Mouse (Mus musculus) induced T-regulatory cell, adult 2 months (primary cell): Measurements from ENCODE around the gene Nptx1.

ENCODE experiments used
- DNase-seq: peaks from one replicate; pipeline ENCODE4 v3.0.0-alpha.2; 2012; ENCODE audit warnings: low read depth

Nptx1 gene

GRCm38 (mm10) chr11:119522779-119523178 lies 24.8 kb downstream of the Nptx1 start:
- no peak for DNase-seq

GRCm38 (mm10) chr11:119521920-119522710 lies 25.4 kb downstream of the Nptx1 start:
- DNase-seq = no peak

GRCm38 (mm10) chr11:119520713-119521063 lies 26.9 kb downstream of the Nptx1 start:
- DNase-seq = no peak

DNA sequence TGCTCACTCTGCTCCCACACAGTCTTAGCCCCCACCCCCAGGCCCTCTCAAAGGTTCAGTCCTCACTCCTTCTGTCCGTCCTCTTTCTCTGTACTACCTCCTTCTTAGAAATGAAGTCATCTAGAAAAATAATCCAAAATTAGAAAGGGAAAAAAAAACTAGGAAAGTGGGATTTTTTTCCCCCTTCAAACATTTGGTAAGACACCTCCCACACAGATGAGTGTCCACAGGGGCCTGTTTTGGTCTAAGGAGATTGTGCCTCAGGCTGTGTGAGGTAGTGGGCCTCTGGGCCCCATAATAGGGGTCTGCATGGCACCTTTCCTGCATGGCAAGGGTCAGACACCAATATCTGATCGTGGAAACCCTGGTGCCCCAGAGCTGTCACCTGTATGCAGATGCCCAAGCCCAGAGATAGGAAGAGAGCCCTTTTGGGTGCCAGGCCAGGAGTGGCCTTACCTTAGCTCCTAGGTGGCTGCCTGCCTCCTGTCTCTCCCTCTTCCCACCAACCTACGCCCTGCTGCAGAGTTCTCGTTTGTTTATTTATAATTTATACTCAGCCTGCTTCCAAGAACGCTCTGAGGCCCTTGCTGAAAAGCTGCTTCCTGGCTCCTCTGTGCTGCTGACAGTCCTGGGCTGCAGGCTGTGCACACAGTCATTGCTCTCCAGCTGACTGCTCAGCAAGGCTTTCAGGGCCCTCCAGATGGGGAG lies 27.4 kb downstream of the Nptx1 start:
- DNase-seq = no peak

GRCm38 (mm10) chr11:119519387-119519786 lies 28.2 kb downstream of the Nptx1 start:
- no peak for DNase-seq

GRCm38 (mm10) chr11:119516677-119517361 lies 30.7 kb downstream of the Nptx1 start:
- DNase-seq = no peak

GRCm38 (mm10) chr11:119515823-119516676 lies 31.5 kb downstream of the Nptx1 start:
- no peak for DNase-seq

DNA sequence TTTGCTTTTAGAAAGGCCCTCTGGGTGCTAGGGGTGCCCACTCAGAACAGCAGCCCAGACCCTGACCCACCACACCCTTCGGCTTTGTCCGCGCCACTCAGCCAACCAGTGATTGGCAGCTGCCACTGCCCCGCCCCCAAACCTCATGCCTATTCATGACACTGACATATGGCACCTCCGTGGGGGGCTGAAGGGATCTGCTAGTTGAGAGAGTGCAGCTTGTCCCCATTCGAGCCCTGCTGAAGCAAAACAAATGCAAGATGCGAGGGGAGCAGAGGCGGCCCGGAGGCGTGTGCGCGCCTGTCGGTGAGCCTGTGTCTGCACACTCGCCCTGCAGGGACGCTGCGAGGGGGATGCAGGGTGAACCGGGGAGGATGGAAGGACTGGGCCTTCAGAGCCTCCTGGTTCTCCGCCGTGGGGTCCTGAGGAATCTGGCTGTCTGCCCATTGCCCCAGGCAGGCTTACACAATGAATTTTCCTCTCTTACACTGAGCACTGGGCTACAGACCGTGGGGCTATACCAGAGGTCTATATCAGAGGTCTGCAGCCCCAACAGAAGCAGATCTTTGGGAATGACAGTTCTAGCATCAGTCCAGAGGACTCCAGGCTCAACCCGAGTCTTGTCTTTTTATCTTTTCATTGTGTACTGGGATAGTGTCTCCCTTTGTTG lies 32.5 kb downstream of the Nptx1 start:
- DNase-seq = no peak

- DNase-seq = no peak
Measured at GRCm38 (mm10) chr11:119514108-119514860, 33.3 kb downstream of the Nptx1 start.

- no peak for DNase-seq
Measured at GRCm38 (mm10) chr11:119513038-119513659, 34.4 kb downstream of the Nptx1 start.

DNA sequence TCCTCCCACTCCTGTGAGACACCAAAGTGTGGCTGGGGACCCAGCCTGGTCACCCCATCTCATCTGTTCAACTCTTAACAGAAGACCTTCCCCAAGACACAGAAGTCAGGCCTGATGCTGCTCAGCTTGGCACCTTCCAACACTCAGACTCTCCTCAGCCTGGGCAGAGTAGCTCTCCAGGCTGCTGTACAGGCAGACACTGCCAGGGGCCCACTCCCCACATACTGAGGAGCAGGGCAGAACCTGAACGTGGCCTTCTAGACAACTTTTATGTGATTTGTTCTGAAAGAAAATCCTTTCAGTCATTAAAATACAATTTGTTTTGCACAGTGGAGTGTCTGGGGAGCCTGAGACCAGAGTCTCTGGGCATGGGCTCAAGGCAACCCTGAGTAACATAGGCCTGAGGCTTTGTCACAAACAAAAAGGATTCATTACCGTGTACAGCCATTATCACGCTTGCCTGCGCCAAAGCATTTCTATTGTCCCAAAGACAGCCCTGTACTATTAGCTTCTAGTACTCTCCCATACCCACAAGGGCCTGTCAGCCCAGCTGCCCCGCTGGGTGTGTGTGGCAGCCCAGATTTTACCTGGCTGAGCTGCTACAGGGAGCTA lies 38.3 kb downstream of the Nptx1 start:
- no peak for DNase-seq

- no peak for DNase-seq
Measured at GRCm38 (mm10) chr11:119507772-119508171, 39.8 kb downstream of the Nptx1 start.

DNA sequence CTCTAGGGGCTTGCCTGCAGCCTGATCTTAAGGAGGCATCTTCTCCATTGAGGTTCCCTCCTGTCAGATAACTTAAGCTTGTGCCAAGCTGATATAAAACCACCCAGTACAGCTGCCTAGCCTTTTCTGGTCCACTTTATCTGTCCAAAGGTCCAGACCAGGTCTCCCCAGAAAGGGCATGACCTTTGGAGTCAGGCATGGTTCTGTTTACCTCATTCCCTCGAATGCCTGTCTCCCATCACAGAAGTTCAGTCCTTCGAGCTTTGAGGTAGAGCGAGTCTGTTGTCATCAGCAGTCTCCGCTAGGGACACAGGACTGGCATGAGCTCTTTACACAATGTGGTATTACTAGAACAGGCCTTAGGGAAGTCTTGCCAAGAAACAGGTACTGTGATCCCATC lies 41.2 kb downstream of the Nptx1 start:
- no peak for DNase-seq

GRCm38 (mm10) chr11:119503675-119504074 lies 43.9 kb downstream of the Nptx1 start:
- peak; percentile 70 for DNase-seq

GRCm38 (mm10) chr11:119500011-119500410 lies 47.5 kb downstream of the Nptx1 start:
- DNase-seq = no peak

- no peak for DNase-seq
Measured at GRCm38 (mm10) chr11:119499297-119499696, 48.3 kb downstream of the Nptx1 start.

- DNase-seq = no peak
Measured at GRCm38 (mm10) chr11:119497451-119497850, 50.1 kb downstream of the Nptx1 start.

DNA sequence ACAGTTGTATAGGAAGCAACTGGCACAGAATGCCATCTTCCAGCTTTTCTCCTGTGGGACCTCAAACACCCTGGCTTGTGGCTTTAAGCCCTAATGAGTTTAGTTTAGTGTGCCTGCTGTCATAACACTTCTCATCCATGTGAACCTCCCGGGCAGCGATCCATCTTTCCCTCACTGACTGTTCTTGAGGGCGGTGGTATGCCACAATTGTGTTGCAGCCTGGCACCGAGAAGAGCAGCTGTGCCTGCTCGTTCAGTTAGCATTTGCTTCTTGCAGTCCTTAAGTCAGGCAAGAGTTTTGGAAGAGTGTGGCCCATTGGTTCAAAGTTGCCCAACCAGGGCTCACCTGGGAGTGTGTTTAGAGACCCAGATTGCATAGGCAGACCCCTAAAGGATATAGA lies 51.4 kb downstream of the Nptx1 start:
- DNase-seq = no peak

GRCm38 (mm10) chr11:119493516-119493915 lies 54.0 kb downstream of the Nptx1 start:
- no peak for DNase-seq

DNA sequence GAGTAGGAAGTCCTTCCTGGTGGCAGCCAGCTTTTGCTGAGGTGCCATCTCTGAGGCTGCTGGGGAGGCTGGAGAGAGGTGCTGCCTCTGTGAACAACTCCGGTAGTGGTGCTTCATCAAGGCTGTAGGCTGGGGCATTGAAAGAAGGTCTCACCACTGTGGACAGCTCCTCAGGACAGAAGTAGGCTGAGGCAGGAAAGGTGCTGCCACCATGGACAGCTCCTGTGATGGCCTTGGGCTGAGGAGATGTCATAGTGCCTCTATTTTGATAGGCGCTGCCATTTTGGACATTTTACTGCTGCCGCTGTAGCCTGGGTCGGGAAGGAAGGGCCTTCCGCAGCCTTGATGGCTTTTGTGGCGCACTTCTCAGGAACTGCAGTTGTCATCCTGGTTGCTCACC lies 54.7 kb downstream of the Nptx1 start:
- DNase-seq = peak; percentile 56
